Mouse (Mus musculus): ENCODE measurements around the gene Sox6. TPM values are rescaled to one million over a fixed set of nuclear protein-coding genes. Genes with fewer than 3 reads are reported as not detected.
A peak's percentile ranks its signal among the peaks of the same experiment; 100 is the strongest.

The Sox6 gene
- polyA plus RNA-seq, 1 experiment from 2014 or later, result 37.5 TPM

- Histone ChIP-seq H3K27me3 (ENCODE audit: control insufficient read depth, insufficient read depth, low read length) (no peaks in the 10 kb centered on the region), H3K4me1 (ENCODE audit: control insufficient read depth, insufficient read depth, low read length) (no peaks in the 10 kb centered on the region), H3K27ac (ENCODE audit: low read length) (no peak overlapping the region), H3K9ac (ENCODE audit: low read length) (no peak overlapping the region), H3K4me3 (replicated peaks; ENCODE audit: low read length) (no peak overlapping the region), H3K9me3 (replicated peaks; ENCODE audit: control insufficient read depth, low read length) (no peaks in the 10 kb centered on the region), H3K4me2 (ENCODE audit: low read depth, low read length) (no peak overlapping the region), H3K36me3 (ENCODE audit: control insufficient read depth, insufficient read depth, low read length) (no peaks in the 10 kb centered on the region)
- ATAC-seq (ENCODE audit: insufficient read depth, low FRiP score), result no peak
- WGBS, result 82% methylated on average over 7 of the region's 7 CpGs
These were observed 150.5 kb downstream of the Sox6 start for GRCm38 (mm10) chr7:115888120-115888519.

GRCm38 (mm10) chr7:115872903-115873302 is 165.7 kb downstream of the Sox6 start:
- no peaks in the 10 kb centered on the region for H3K9me3 ChIP-seq (replicated peaks; ENCODE audit: control insufficient read depth, low read length)
- H3K27me3 ChIP-seq (ENCODE audit: control insufficient read depth, insufficient read depth, low read length), result no peaks in the 10 kb centered on the region
- no peak for ATAC-seq (ENCODE audit: insufficient read depth, low FRiP score)
- no peak overlapping the region for H3K4me2 ChIP-seq (ENCODE audit: low read depth, low read length)
- no peak overlapping the region for H3K4me3 ChIP-seq (replicated peaks; ENCODE audit: low read length)
- no peaks in the 10 kb centered on the region for H3K36me3 ChIP-seq (ENCODE audit: control insufficient read depth, insufficient read depth, low read length)
- H3K9ac ChIP-seq (ENCODE audit: low read length), result no peak overlapping the region
- WGBS, result 92% methylated on average over 2 of the region's 2 CpGs
- no peak overlapping the region for H3K27ac ChIP-seq (ENCODE audit: low read length)
- H3K4me1 ChIP-seq (ENCODE audit: control insufficient read depth, insufficient read depth, low read length), result peaks cover 3% of the 10 kb centered on the region; the same call in 1 of the 2 replicates

DNA sequence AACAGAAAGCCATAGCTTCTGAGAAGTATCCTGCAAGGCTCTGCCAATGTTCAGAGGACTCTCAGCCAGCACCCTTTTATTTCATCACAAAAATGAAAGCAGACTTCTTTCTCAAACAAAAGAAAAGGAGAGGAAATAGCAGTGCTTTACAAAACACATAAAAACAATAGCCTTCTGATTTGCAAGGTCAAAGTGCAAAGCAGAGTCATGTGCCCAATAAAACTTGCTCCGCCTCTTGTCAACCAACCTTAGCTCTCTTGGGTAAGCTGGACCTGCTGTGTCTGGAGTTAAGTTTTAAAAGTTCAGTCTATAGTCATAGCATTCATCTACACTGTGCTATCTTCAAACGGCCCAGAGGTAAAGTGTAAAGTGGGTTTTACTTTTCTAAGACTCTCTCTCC is 170.1 kb downstream of the Sox6 start:
- H3K9me3 ChIP-seq (replicated peaks; ENCODE audit: control insufficient read depth, low read length), result no peaks in the 10 kb centered on the region
- 74% methylated on average over 2 of the region's 2 CpGs for WGBS
- H3K4me1 ChIP-seq (ENCODE audit: control insufficient read depth, insufficient read depth, low read length), result peaks cover 16% of the 10 kb centered on the region
- no peak for ATAC-seq (ENCODE audit: insufficient read depth, low FRiP score)
- H3K36me3 ChIP-seq (ENCODE audit: control insufficient read depth, insufficient read depth, low read length), result no peaks in the 10 kb centered on the region
- H3K9ac ChIP-seq (ENCODE audit: low read length), result no peak overlapping the region
- no peak overlapping the region for H3K27ac ChIP-seq (ENCODE audit: low read length)
- no peak overlapping the region for H3K4me2 ChIP-seq (ENCODE audit: low read depth, low read length)
- H3K4me3 ChIP-seq (replicated peaks; ENCODE audit: low read length), result no peak overlapping the region
- H3K27me3 ChIP-seq (ENCODE audit: control insufficient read depth, insufficient read depth, low read length), result no peaks in the 10 kb centered on the region

DNA sequence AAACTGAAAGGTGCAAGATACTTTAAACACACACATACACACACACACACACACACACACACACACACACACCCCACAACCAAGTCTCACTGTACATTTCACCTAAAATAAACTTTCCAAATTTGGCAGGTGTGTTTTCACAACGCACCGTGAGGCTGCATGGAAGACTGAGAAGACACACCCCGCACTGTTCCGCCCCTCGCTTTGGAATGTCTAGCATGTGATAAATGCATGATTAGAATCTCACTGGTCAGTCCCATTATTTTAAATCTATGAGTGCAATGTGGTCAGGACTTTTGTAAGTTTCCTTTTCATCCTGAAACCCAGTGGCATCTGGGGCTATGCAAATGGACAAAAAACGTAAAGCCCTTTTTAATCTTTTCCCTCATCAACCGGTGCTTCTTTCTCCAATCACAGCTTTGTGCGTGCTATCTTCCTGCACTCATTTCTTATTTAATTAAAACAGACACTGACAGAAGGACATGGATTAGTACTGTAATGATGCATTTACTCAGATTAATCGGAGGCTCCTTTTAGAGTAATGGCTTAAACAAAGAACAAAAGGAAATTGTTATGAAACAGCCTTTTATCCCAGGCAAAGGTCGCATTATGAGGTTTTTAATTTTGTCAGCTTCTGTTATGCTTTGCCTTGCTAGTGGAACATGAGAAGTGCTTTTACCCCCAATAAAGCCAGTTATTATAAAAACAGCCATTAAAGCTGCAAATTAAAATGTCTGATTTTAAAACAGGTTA is 170.9 kb downstream of the Sox6 start:
- Histone ChIP-seq H3K4me3 (replicated peaks; ENCODE audit: low read length) (no peak overlapping the region), H3K36me3 (ENCODE audit: control insufficient read depth, insufficient read depth, low read length) (no peaks in the 10 kb centered on the region), H3K9ac (ENCODE audit: low read length) (no peak overlapping the region), H3K27ac (ENCODE audit: low read length) (no peak overlapping the region), H3K4me1 (ENCODE audit: control insufficient read depth, insufficient read depth, low read length) (peaks cover 16% of the 10 kb centered on the region), H3K4me2 (ENCODE audit: low read depth, low read length) (peak overlapping the region; percentile 32; the same call in 1 of the 2 replicates), H3K27me3 (ENCODE audit: control insufficient read depth, insufficient read depth, low read length) (no peaks in the 10 kb centered on the region), H3K9me3 (replicated peaks; ENCODE audit: control insufficient read depth, low read length) (no peaks in the 10 kb centered on the region)
- ATAC-seq (ENCODE audit: insufficient read depth, low FRiP score), result no peak
- 31% methylated on average over 10 of the region's 10 CpGs for WGBS

GRCm38 (mm10) chr7:115866698-115867500 is 171.7 kb downstream of the Sox6 start:
- Histone ChIP-seq H3K27me3 (ENCODE audit: control insufficient read depth, insufficient read depth, low read length) (no peaks in the 10 kb centered on the region), H3K4me2 (ENCODE audit: low read depth, low read length) (no peak overlapping the region), H3K4me1 (ENCODE audit: control insufficient read depth, insufficient read depth, low read length) (peaks cover 16% of the 10 kb centered on the region), H3K36me3 (ENCODE audit: control insufficient read depth, insufficient read depth, low read length) (no peaks in the 10 kb centered on the region), H3K9me3 (replicated peaks; ENCODE audit: control insufficient read depth, low read length) (no peaks in the 10 kb centered on the region), H3K4me3 (replicated peaks; ENCODE audit: low read length) (no peak overlapping the region), H3K27ac (ENCODE audit: low read length) (peak overlapping the region; percentile 14; the same call in 1 of the 2 replicates), H3K9ac (ENCODE audit: low read length) (no peak overlapping the region)
- WGBS, result 37% methylated on average over 9 of the region's 9 CpGs
- ATAC-seq (ENCODE audit: insufficient read depth, low FRiP score), result no peak

- ATAC-seq (ENCODE audit: insufficient read depth, low FRiP score), result no peak
- Histone ChIP-seq H3K9me3 (replicated peaks; ENCODE audit: control insufficient read depth, low read length) (no peaks in the 10 kb centered on the region), H3K4me2 (ENCODE audit: low read depth, low read length) (no peak overlapping the region), H3K27me3 (ENCODE audit: control insufficient read depth, insufficient read depth, low read length) (no peaks in the 10 kb centered on the region), H3K36me3 (ENCODE audit: control insufficient read depth, insufficient read depth, low read length) (no peaks in the 10 kb centered on the region), H3K4me1 (ENCODE audit: control insufficient read depth, insufficient read depth, low read length) (peaks cover 16% of the 10 kb centered on the region), H3K27ac (ENCODE audit: low read length) (peak overlapping the region; percentile 14; the same call in 1 of the 2 replicates), H3K4me3 (replicated peaks; ENCODE audit: low read length) (no peak overlapping the region), H3K9ac (ENCODE audit: low read length) (no peak overlapping the region)
- WGBS, result 49% methylated on average over 9 of the region's 9 CpGs
These were observed 172.5 kb downstream of the Sox6 start for GRCm38 (mm10) chr7:115865979-115866697.

GRCm38 (mm10) chr7:115865231-115865630 is 173.4 kb downstream of the Sox6 start:
- no peak overlapping the region for H3K27ac ChIP-seq (ENCODE audit: low read length)
- H3K27me3 ChIP-seq (ENCODE audit: control insufficient read depth, insufficient read depth, low read length), result no peaks in the 10 kb centered on the region
- H3K4me3 ChIP-seq (replicated peaks; ENCODE audit: low read length), result no peak overlapping the region
- H3K36me3 ChIP-seq (ENCODE audit: control insufficient read depth, insufficient read depth, low read length), result no peaks in the 10 kb centered on the region
- ATAC-seq (ENCODE audit: insufficient read depth, low FRiP score), result no peak
- H3K4me2 ChIP-seq (ENCODE audit: low read depth, low read length), result no peak overlapping the region
- H3K4me1 ChIP-seq (ENCODE audit: control insufficient read depth, insufficient read depth, low read length), result peaks cover 16% of the 10 kb centered on the region
- WGBS, result 77% methylated on average over 6 of the region's 6 CpGs
- H3K9ac ChIP-seq (ENCODE audit: low read length), result no peak overlapping the region
- no peaks in the 10 kb centered on the region for H3K9me3 ChIP-seq (replicated peaks; ENCODE audit: control insufficient read depth, low read length)

GRCm38 (mm10) chr7:115864411-115864810 is 174.2 kb downstream of the Sox6 start:
- ATAC-seq (ENCODE audit: insufficient read depth, low FRiP score), result no peak
- Histone ChIP-seq H3K36me3 (ENCODE audit: control insufficient read depth, insufficient read depth, low read length) (no peaks in the 10 kb centered on the region), H3K9ac (ENCODE audit: low read length) (no peak overlapping the region), H3K4me2 (ENCODE audit: low read depth, low read length) (no peak overlapping the region), H3K27ac (ENCODE audit: low read length) (no peak overlapping the region), H3K4me3 (replicated peaks; ENCODE audit: low read length) (no peak overlapping the region), H3K9me3 (replicated peaks; ENCODE audit: control insufficient read depth, low read length) (no peaks in the 10 kb centered on the region), H3K27me3 (ENCODE audit: control insufficient read depth, insufficient read depth, low read length) (no peaks in the 10 kb centered on the region), H3K4me1 (ENCODE audit: control insufficient read depth, insufficient read depth, low read length) (peaks cover 16% of the 10 kb centered on the region)
- WGBS, result 39% methylated on average over 2 of the region's 2 CpGs

Data from stomach, embryonic 16.5 days (tissue).